Mouse (Mus musculus): ENCODE results near the gene Mob1b. TPM values are rescaled to one million over a fixed set of nuclear protein-coding genes. Genes with fewer than 3 reads are reported as not detected.
A peak's percentile ranks its signal among the peaks of the same experiment; 100 is the strongest.

The Mob1b gene
- polyA plus RNA-seq, 1 experiment = 6.7 TPM

- H3K27ac ChIP-seq (ENCODE audit: insufficient read depth, low read depth, low read length) = no peak overlapping the region; the same call in 1 of the 2 replicates
- no peak overlapping the region for H3K4me3 ChIP-seq (ENCODE audit: insufficient read depth, low read depth, low read length)
- peaks cover 6% of the 10 kb centered on the region; the same call in 1 of the 2 replicates for H3K4me1 ChIP-seq (ENCODE audit: control insufficient read depth, insufficient read depth, low read length)
- H3K36me3 ChIP-seq (ENCODE audit: control insufficient read depth, insufficient read depth, low read length) = no peaks in the 10 kb centered on the region
- DNase-seq = no peak
- 48% methylated on average over 10 of the region's 10 CpGs for WGBS
- H3K27me3 ChIP-seq (replicated peaks; ENCODE audit: control insufficient read depth, insufficient read depth, low read length) = no peaks in the 10 kb centered on the region; the same call in 1 of the 2 replicates
- TF ChIP-seq CTCF (conservative IDR thresholded peaks at IDR 0.05; ENCODE audit: insufficient read depth, insufficient read length, low read depth, low read length) = no peak
- TF ChIP-seq POLR2A (IDR thresholded peaks at IDR 0.05; ENCODE audit: low read depth, low read length) = no peak
These were observed 29.8 kb upstream of the Mob1b start for GRCm38 (mm10) chr5:88690681-88691505.

- no peak for TF ChIP-seq POLR2A (IDR thresholded peaks at IDR 0.05; ENCODE audit: low read depth, low read length)
- TF ChIP-seq CTCF (conservative IDR thresholded peaks at IDR 0.05; ENCODE audit: insufficient read depth, insufficient read length, low read depth, low read length) = no peak
- 41% methylated on average over 6 of the region's 6 CpGs for WGBS
- Histone ChIP-seq H3K4me1 (ENCODE audit: control insufficient read depth, insufficient read depth, low read length) (peaks cover 6% of the 10 kb centered on the region; the same call in 1 of the 2 replicates), H3K27ac (ENCODE audit: insufficient read depth, low read depth, low read length) (0 out of 2 replicates have a peak overlapping the region, but pooled peaks have one; percentile 22), H3K4me3 (ENCODE audit: insufficient read depth, low read depth, low read length) (no peak overlapping the region), H3K36me3 (ENCODE audit: control insufficient read depth, insufficient read depth, low read length) (no peaks in the 10 kb centered on the region), H3K27me3 (replicated peaks; ENCODE audit: control insufficient read depth, insufficient read depth, low read length) (no peaks in the 10 kb centered on the region; the same call in 1 of the 2 replicates)
- DNase-seq = peak; percentile 68
These were observed 29.1 kb upstream of the Mob1b start for GRCm38 (mm10) chr5:88691506-88692095.

GRCm38 (mm10) chr5:88692586-88692985 lies 28.1 kb upstream of the Mob1b start:
- WGBS = 93% methylated on average over 4 of the region's 4 CpGs
- Histone ChIP-seq H3K36me3 (ENCODE audit: control insufficient read depth, insufficient read depth, low read length) (no peaks in the 10 kb centered on the region), H3K27ac (ENCODE audit: insufficient read depth, low read depth, low read length) (no peak overlapping the region), H3K27me3 (replicated peaks; ENCODE audit: control insufficient read depth, insufficient read depth, low read length) (no peaks in the 10 kb centered on the region; the same call in 1 of the 2 replicates), H3K4me1 (ENCODE audit: control insufficient read depth, insufficient read depth, low read length) (peaks cover 6% of the 10 kb centered on the region; the same call in 1 of the 2 replicates), H3K4me3 (ENCODE audit: insufficient read depth, low read depth, low read length) (no peak overlapping the region)
- DNase-seq = no peak
- TF ChIP-seq POLR2A (IDR thresholded peaks at IDR 0.05; ENCODE audit: low read depth, low read length) = no peak
- no peak for TF ChIP-seq CTCF (conservative IDR thresholded peaks at IDR 0.05; ENCODE audit: insufficient read depth, insufficient read length, low read depth, low read length)

GRCm38 (mm10) chr5:88693057-88693456 lies 27.6 kb upstream of the Mob1b start:
- TF ChIP-seq CTCF (conservative IDR thresholded peaks at IDR 0.05; ENCODE audit: insufficient read depth, insufficient read length, low read depth, low read length) (no peak), POLR2A (IDR thresholded peaks at IDR 0.05; ENCODE audit: low read depth, low read length) (no peak)

GRCm38 (mm10) chr5:88697291-88697690 lies 23.4 kb upstream of the Mob1b start:
- 79% methylated on average over 5 of the region's 5 CpGs for WGBS
- H3K27me3 ChIP-seq (replicated peaks; ENCODE audit: control insufficient read depth, insufficient read depth, low read length) = no peaks in the 10 kb centered on the region
- H3K27ac ChIP-seq (ENCODE audit: insufficient read depth, low read depth, low read length) = no peak overlapping the region
- H3K36me3 ChIP-seq (ENCODE audit: control insufficient read depth, insufficient read depth, low read length) = no peaks in the 10 kb centered on the region
- DNase-seq = no peak
- H3K4me1 ChIP-seq (ENCODE audit: control insufficient read depth, insufficient read depth, low read length) = peaks cover 3% of the 10 kb centered on the region; the same call in 1 of the 2 replicates
- no peak for TF ChIP-seq POLR2A (IDR thresholded peaks at IDR 0.05; ENCODE audit: low read depth, low read length)
- TF ChIP-seq CTCF (conservative IDR thresholded peaks at IDR 0.05; ENCODE audit: insufficient read depth, insufficient read length, low read depth, low read length) = no peak
- no peak overlapping the region for H3K4me3 ChIP-seq (ENCODE audit: insufficient read depth, low read depth, low read length)

More at GRCm38 (mm10) chr5:88693057-88693456, 27.6 kb upstream of the Mob1b start:
- H3K4me3 ChIP-seq (ENCODE audit: insufficient read depth, low read depth, low read length) = no peak overlapping the region
- no peaks in the 10 kb centered on the region for H3K36me3 ChIP-seq (ENCODE audit: control insufficient read depth, insufficient read depth, low read length)
- no peak overlapping the region for H3K27ac ChIP-seq (ENCODE audit: insufficient read depth, low read depth, low read length)
- H3K27me3 ChIP-seq (replicated peaks; ENCODE audit: control insufficient read depth, insufficient read depth, low read length) = no peaks in the 10 kb centered on the region; the same call in 1 of the 2 replicates
- no peak for DNase-seq
- H3K4me1 ChIP-seq (ENCODE audit: control insufficient read depth, insufficient read depth, low read length) = peaks cover 6% of the 10 kb centered on the region; the same call in 1 of the 2 replicates

- WGBS = 71% methylated on average over 4 of the region's 4 CpGs
- TF ChIP-seq POLR2A (IDR thresholded peaks at IDR 0.05; ENCODE audit: low read depth, low read length) = no peak
- TF ChIP-seq CTCF (conservative IDR thresholded peaks at IDR 0.05; ENCODE audit: insufficient read depth, insufficient read length, low read depth, low read length) = no peak
- H3K36me3 ChIP-seq (ENCODE audit: control insufficient read depth, insufficient read depth, low read length) = no peaks in the 10 kb centered on the region
- no peak overlapping the region for H3K27ac ChIP-seq (ENCODE audit: insufficient read depth, low read depth, low read length)
- H3K27me3 ChIP-seq (replicated peaks; ENCODE audit: control insufficient read depth, insufficient read depth, low read length) = no peaks in the 10 kb centered on the region
- no peak for DNase-seq
- H3K4me3 ChIP-seq (ENCODE audit: insufficient read depth, low read depth, low read length) = no peak overlapping the region
- peaks cover 6% of the 10 kb centered on the region; the same call in 1 of the 2 replicates for H3K4me1 ChIP-seq (ENCODE audit: control insufficient read depth, insufficient read depth, low read length)
These were observed 21.3 kb upstream of the Mob1b start for GRCm38 (mm10) chr5:88699251-88699913.

Measured in kidney, adult 2 months (tissue).